Comparison of ENCODE assay signal across 8 mouse cellular contexts in the genomic region with DNA sequence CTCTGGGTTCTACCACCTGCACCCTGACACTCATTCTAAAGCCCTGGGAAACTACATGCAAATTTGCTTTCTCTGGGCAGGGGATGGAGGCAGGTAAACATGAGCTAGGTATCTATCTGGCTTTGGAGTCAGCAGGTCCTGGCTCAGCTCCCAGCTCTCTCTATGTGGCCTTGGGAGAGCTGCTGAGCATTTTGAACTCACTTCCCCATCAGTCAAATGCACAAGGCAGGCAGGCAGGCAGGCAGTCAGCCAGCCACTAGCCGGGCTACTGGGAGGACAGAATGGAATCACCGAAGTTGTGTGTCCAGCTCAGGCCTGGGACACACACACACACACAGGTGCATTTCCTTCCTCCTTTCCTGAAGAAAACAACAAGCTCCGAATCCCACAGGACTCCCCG. TPM values are rescaled to one million over a fixed set of nuclear protein-coding genes. Genes with fewer than 3 reads are reported as not detected.
DNase-seq lines count a peak whose midpoint lies in the region; ATAC-seq and TF ChIP-seq lines count a peak whose summit lies in the region.

No protein-coding gene starts in this region.

- no peak for TF ChIP-seq CTCF in gastrocnemius, adult 2 months (IDR thresholded peaks at IDR 0.05)
- no peak for TF ChIP-seq CTCF in midbrain, postnatal 0 days (IDR thresholded peaks at IDR 0.05)

- intact Hi-C loops in gastrocnemius, adult 2 months (cut with DNase I): no loop called here

- H3K36me3 ChIP-seq in megakaryocyte, embryonic 14.5 days (replicated peaks; ENCODE audit: low read length): peaks cover 38% of the 10 kb centered on the region
- H3K36me3 ChIP-seq in midbrain, postnatal 0 days (ENCODE audit: insufficient read depth, low read length): no peaks in the 10 kb centered on the region

- no peak for DNase-seq in gastrocnemius, adult 2 months
- no peak for DNase-seq in gastrocnemius, postnatal 25 days
- DNase-seq in cerebellum, postnatal 10 days: peak; percentile 34 to 67
- peak; percentile 66 for DNase-seq in kidney, postnatal 14 days
- no peak for DNase-seq in c-Kit-positive CD71-positive TER-119-positive erythroid progenitor cells, embryonic 14.5 days (ENCODE audit: low spot score)
- DNase-seq in midbrain, postnatal 0 days (ENCODE audit: low spot score): no peak

- no peaks in the 10 kb centered on the region for H3K27me3 ChIP-seq in megakaryocyte, embryonic 14.5 days (replicated peaks)
- no peaks in the 10 kb centered on the region for H3K27me3 ChIP-seq in midbrain, postnatal 0 days (ENCODE audit: insufficient read depth, low read length)

- H3K27ac ChIP-seq in gastrocnemius, adult 2 months: 0 out of 2 replicates have a peak overlapping the region, but pooled peaks have one; percentile 12
- H3K27ac ChIP-seq in midbrain, postnatal 0 days (ENCODE audit: low read depth, low read length): no peak overlapping the region

- H3K4me1 ChIP-seq in megakaryocyte, embryonic 14.5 days: peaks cover 100% of the 10 kb centered on the region
- no peaks in the 10 kb centered on the region; the same call in 1 of the 2 replicates for H3K4me1 ChIP-seq in midbrain, postnatal 0 days (ENCODE audit: insufficient read depth, low read length)

- WGBS in midbrain, postnatal 0 days: 71% methylated on average over 4 of the region's 4 CpGs

- H3K4me2 ChIP-seq in midbrain, postnatal 0 days (ENCODE audit: low read depth, low read length, poor library complexity, severe bottlenecking): no peak overlapping the region

- H3K9me3 ChIP-seq in megakaryocyte, embryonic 14.5 days: no peaks in the 10 kb centered on the region
- H3K9me3 ChIP-seq in midbrain, postnatal 0 days (ENCODE audit: low read length): no peaks in the 10 kb centered on the region

- H3K4me3 ChIP-seq in gastrocnemius, adult 2 months: no peak overlapping the region
- peak overlapping the region; percentile 18 for H3K4me3 ChIP-seq in megakaryocyte, embryonic 14.5 days (replicated peaks)
- H3K4me3 ChIP-seq in midbrain, postnatal 0 days (ENCODE audit: low read depth, low read length): no peak overlapping the region

- H3K9ac ChIP-seq in midbrain, postnatal 0 days (replicated peaks; ENCODE audit: low read length, poor library complexity, severe bottlenecking): no peak overlapping the region

- ATAC-seq in megakaryocyte, adult 5-6 weeks (ENCODE audit: poor library complexity, severe bottlenecking): no peak
- ATAC-seq in midbrain, postnatal 0 days (ENCODE audit: low FRiP score): no peak

RNA-seq across cellular contexts. Expression of a gene that starts 58.6 kb away (rescaled TPM):
- 10 to 100 TPM; 61.7 to 75.3 TPM for total RNA-seq in gastrocnemius, adult 2 months (2021)
- 10 to 100 TPM; 42.7 to 67.5 TPM for total RNA-seq in gastrocnemius, postnatal 25 days (2021)
- polyA plus RNA-seq in megakaryocyte, embryonic 14.5 days (2012; ENCODE audit: insufficient read depth, low replicate concordance): 2.8 and 5.9 TPM in 2 replicates
- total RNA-seq in megakaryocyte, adult 5-6 weeks (2015): 9.1 and 15.0 TPM in 2 replicates
- 9.7 and 12.7 TPM in 2 replicates for total RNA-seq in megakaryocyte, adult 5-6 weeks (2017)
- 13.2 and 20.6 TPM in 2 replicates for total RNA-seq in midbrain, postnatal 0 days (2014; rRNA removed)
- 4.0 TPM in 2 replicates for polyA plus RNA-seq in midbrain, postnatal 0 days (2015; fragmentation: Nextera tagmentation; extraction: Ambion mirVana)

Comparison
In these comparisons a context has a peak if more than half of its experiments do, and no peak if none do; other contexts are left out.
1. DNase-seq: peak in cerebellum, postnatal 10 days (2 of 2) and kidney, postnatal 14 days (single experiment); none in gastrocnemius, adult 2 months (single experiment), gastrocnemius, postnatal 25 days (single experiment), c-Kit-positive CD71-positive TER-119-positive erythroid progenitor cells, embryonic 14.5 days (single experiment) and midbrain, postnatal 0 days (single experiment).